Mouse (Mus musculus) ES-E14 (cell line): ENCODE measurements at regions not wholly inside any gene's neighbourhood (a gene's known extent, or its start where the extent isn't known, plus 50 kb on each side); places are given as distances from the start of the nearest gene placed in this dataset.

ENCODE experiments used
- CHD2 ChIP-seq: IDR thresholded peaks from 2 replicates; pipeline ENCODE4 v1.6.1; 2014; ENCODE audit warnings: mild to moderate bottlenecking, low read depth, low read length, inconsistent platforms
- HCFC1 ChIP-seq: IDR thresholded peaks from 2 replicates; pipeline ENCODE4 v1.6.1; 2012; ENCODE audit warnings: low read length, inconsistent platforms, borderline replicate concordance; ENCODE audit not compliant: insufficient read depth
- MAFK ChIP-seq: IDR thresholded peaks from 2 replicates; pipeline ENCODE4 v1.6.1; 2014; ENCODE audit warnings: mild to moderate bottlenecking, low read depth, low read length, inconsistent platforms; ENCODE audit not compliant: insufficient read depth
- ZC3H11A ChIP-seq: IDR thresholded peaks from 2 replicates; pipeline ENCODE4 v1.6.1; 2012; ENCODE audit warnings: low read depth, mild to moderate bottlenecking, inconsistent platforms, low read length, borderline replicate concordance
- ZNF384 ChIP-seq: IDR thresholded peaks from 2 replicates; pipeline ENCODE4 v1.6.1; 2012; ENCODE audit warnings: low read depth, low read length, inconsistent platforms

GRCm38 (mm10) chr13:6859551-6859950 lies 211.0 kb upstream of the Pfkp start:
- TF ChIP-seq CHD2, result no peak
- TF ChIP-seq ZNF384, result no peak
- TF ChIP-seq ZC3H11A, result no peak
- TF ChIP-seq MAFK, result no peak
- no peak for TF ChIP-seq HCFC1
